Mouse (Mus musculus) adrenal gland, postnatal 14 days (tissue): Measurements from ENCODE around the gene Tmem236. TPM values are rescaled to one million over a fixed set of nuclear protein-coding genes. Genes with fewer than 3 reads are reported as not detected.
A peak's percentile ranks its signal among the peaks of the same experiment; 100 is the strongest.
"Not testable (repeated sequence)": the region's sequence is repeated elsewhere in the genome, so short reads cannot be mapped to it uniquely, and the experiment has no call there.

ENCODE experiments used
- DNase-seq: peaks from one replicate; pipeline ENCODE4 v3.0.0; 2021; ENCODE audit warnings: mixed read lengths
- total RNA-seq: library from RNA; stranded (reverse); gene quantifications from 2 replicates; pipeline ENCODE4 v1.2.3, GENCODE M21; 2021

Tmem236 gene
- total RNA-seq, 1 experiment from 2014 or later = not detected

- no peak for DNase-seq
Observed at GRCm38 (mm10) chr2:14192046-14192445, 17.7 kb downstream of the Tmem236 start.

- DNase-seq = not testable (repeated sequence)
Observed at GRCm38 (mm10) chr2:14198325-14198903, 24.1 kb downstream of the Tmem236 start.

- DNase-seq = no peak
Observed at GRCm38 (mm10) chr2:14199621-14200020, 25.3 kb downstream of the Tmem236 start.

- DNase-seq = not testable (repeated sequence)
Observed at GRCm38 (mm10) chr2:14200879-14201445, 26.6 kb downstream of the Tmem236 start.

- no peak for DNase-seq
Observed at GRCm38 (mm10) chr2:14204308-14204707, 30.0 kb downstream of the Tmem236 start.

- DNase-seq = no peak
Observed at GRCm38 (mm10) chr2:14206798-14207197, 32.5 kb downstream of the Tmem236 start.

- DNase-seq = no peak
Observed at GRCm38 (mm10) chr2:14210731-14211130, 36.4 kb downstream of the Tmem236 start.

- no peak for DNase-seq
Observed at GRCm38 (mm10) chr2:14211606-14212005, 37.3 kb downstream of the Tmem236 start.

GRCm38 (mm10) chr2:14214764-14215163 lies 40.4 kb downstream of the Tmem236 start:
- no peak for DNase-seq

- DNase-seq = no peak
Observed at GRCm38 (mm10) chr2:14216653-14217052, 42.3 kb downstream of the Tmem236 start.

GRCm38 (mm10) chr2:14218126-14218525 lies 43.8 kb downstream of the Tmem236 start:
- DNase-seq = no peak

- DNase-seq = no peak
Observed at GRCm38 (mm10) chr2:14224387-14224786, 50.1 kb downstream of the Tmem236 start.

GRCm38 (mm10) chr2:14228495-14228894 lies 54.2 kb downstream of the Tmem236 start:
- DNase-seq = no peak

GRCm38 (mm10) chr2:14229149-14229548 lies 54.8 kb downstream of the Tmem236 start, which contains the start of gene Mrc1:
TSS of gene Mrc1 (plus strand) at chr2:14229392.
- DNase-seq = no peak

GRCm38 (mm10) chr2:14229979-14230378 lies 55.7 kb downstream of the Tmem236 start:
- no peak for DNase-seq

GRCm38 (mm10) chr2:14232897-14233296 lies 58.6 kb downstream of the Tmem236 start:
- DNase-seq = no peak

- DNase-seq = no peak
Observed at GRCm38 (mm10) chr2:14233983-14234382, 59.7 kb downstream of the Tmem236 start.

GRCm38 (mm10) chr2:14235319-14235718 lies 61.0 kb downstream of the Tmem236 start:
- DNase-seq = no peak

- no peak for DNase-seq
Observed at GRCm38 (mm10) chr2:14236920-14237319, 62.6 kb downstream of the Tmem236 start.

GRCm38 (mm10) chr2:14237723-14238122 lies 63.4 kb downstream of the Tmem236 start:
- DNase-seq = peak; percentile 29

- peak; percentile 24 for DNase-seq
Observed at GRCm38 (mm10) chr2:14239151-14239550, 64.8 kb downstream of the Tmem236 start.

- no peak for DNase-seq
Observed at GRCm38 (mm10) chr2:14244157-14244556, 69.8 kb downstream of the Tmem236 start.

GRCm38 (mm10) chr2:14244668-14245067 lies 70.3 kb downstream of the Tmem236 start:
- DNase-seq = no peak
